Mouse (Mus musculus): Measurements from ENCODE around the gene Swap70. TPM values are rescaled to one million over a fixed set of nuclear protein-coding genes. Genes with fewer than 3 reads are reported as not detected.

The Swap70 gene
- total and polyA plus RNA-seq, 3 experiments = 7.7 to 12.7 (median 12.1) TPM

DNA sequence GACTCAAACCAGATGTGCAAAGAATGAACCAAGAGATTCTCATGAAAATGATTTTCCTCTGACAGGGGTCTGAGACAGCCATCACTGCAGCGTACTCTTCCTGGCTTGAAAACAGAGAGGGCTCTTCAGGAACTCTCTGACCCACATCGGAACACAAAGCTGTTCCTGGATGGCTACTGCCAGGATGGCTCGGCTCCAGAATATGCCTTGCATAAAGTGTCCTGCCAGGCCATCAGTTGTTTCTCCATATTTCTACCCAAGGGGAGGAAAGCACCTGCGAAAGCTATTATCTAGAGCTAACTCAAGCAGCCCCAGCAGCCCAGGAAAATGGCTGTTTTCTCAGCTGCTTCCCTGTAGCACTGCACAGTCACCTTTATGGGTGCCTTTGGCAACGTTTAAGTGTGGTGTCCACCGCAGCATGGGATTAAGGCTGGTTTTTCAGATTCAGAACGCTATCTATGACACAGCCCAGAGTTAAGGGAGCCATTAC, 92.9 kb downstream of the Swap70 start:
- Histone ChIP-seq H3K79me2 (replicated peaks; ENCODE audit: control insufficient read depth, insufficient read depth, low read length) (no peaks in the 10 kb centered on the region), H3K4me3 (no peak overlapping the region), H3K4me1 (ENCODE audit: control insufficient read depth, insufficient read depth, low read length) (no peaks in the 10 kb centered on the region; the same call in 1 of the 2 replicates), H3K27ac (no peak overlapping the region; the same call in 1 of the 2 replicates), H3K27me3 (ENCODE audit: control insufficient read depth, insufficient read depth, low read length) (no peaks in the 10 kb centered on the region), H3K36me3 (ENCODE audit: control insufficient read depth, insufficient read depth, low read length) (no peaks in the 10 kb centered on the region; the same call in 1 of the 2 replicates), H3K9ac (ENCODE audit: low read depth, low read length) (no peak overlapping the region)
- TF ChIP-seq CTCF (IDR thresholded peaks at IDR 0.05) = no peak
- TF ChIP-seq POLR2A (IDR thresholded peaks at IDR 0.05; ENCODE audit: insufficient read depth, low read depth, low read length) = no peak
- no peak for TF ChIP-seq EP300 (IDR thresholded peaks at IDR 0.05; ENCODE audit: insufficient read depth, low read depth, low read length)
- DNase-seq = peak in 1 of 2 experiments; percentile 33
- intact Hi-C loops (cut with DNase I) = no loop called here
- 70% methylated on average over 7 of the region's 7 CpGs for WGBS

DNA sequence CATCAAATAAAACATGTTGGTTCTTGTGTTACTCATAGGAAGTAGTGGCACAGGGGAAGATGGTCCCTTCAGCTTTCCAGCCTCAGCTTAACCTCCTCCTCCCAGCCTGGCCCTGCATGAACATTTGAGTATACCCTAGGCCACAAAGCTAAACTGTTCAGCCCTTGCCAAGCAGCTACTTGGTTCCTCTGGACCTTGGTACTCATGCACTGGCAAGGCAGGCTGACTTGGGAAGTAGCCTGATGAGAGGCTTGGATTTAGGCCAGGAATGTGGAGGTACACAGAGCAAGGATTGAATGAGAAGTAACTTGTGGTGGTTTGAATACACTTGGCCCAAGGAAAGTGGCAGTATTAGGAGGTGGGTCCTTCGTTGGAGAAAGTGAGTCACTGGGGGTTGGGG, 93.8 kb downstream of the Swap70 start:
- no peaks in the 10 kb centered on the region for H3K27me3 ChIP-seq (ENCODE audit: control insufficient read depth, insufficient read depth, low read length)
- WGBS = 100% methylated on average over 1 of the region's 1 CpGs
- no peak overlapping the region for H3K9ac ChIP-seq (ENCODE audit: low read depth, low read length)
- no peaks in the 10 kb centered on the region; the same call in 1 of the 2 replicates for H3K4me1 ChIP-seq (ENCODE audit: control insufficient read depth, insufficient read depth, low read length)
- no peak overlapping the region for H3K27ac ChIP-seq
- H3K79me2 ChIP-seq (replicated peaks; ENCODE audit: control insufficient read depth, insufficient read depth, low read length) = no peaks in the 10 kb centered on the region
- DNase-seq = no peak
- TF ChIP-seq CTCF (IDR thresholded peaks at IDR 0.05) (no peak), EP300 (IDR thresholded peaks at IDR 0.05; ENCODE audit: insufficient read depth, low read depth, low read length) (no peak), POLR2A (IDR thresholded peaks at IDR 0.05; ENCODE audit: insufficient read depth, low read depth, low read length) (no peak)
- no peak overlapping the region for H3K4me3 ChIP-seq
- intact Hi-C loops (cut with DNase I) = no loop called here
- H3K36me3 ChIP-seq (ENCODE audit: control insufficient read depth, insufficient read depth, low read length) = no peaks in the 10 kb centered on the region; the same call in 1 of the 2 replicates

DNA sequence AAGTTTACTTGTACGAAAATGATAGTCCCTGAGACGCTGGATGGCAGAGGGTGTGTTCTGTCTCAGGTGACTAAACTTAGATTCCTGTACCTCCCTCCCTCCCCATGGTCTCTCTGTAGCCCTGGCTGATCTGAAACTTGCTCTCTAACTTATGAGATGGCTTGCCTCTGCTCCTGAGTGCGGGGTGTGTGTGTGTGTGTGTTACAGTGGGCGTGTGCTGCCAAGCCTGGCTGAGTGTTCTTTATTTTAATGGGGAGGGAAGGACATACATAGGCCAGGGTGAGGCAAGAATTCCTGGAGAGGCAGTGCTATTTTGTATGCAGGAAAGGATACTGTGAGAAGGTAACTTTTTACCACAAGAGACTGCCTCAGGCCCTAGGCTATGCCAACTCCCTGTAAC, 95.9 kb downstream of the Swap70 start:
- 95% methylated on average over 4 of the region's 4 CpGs for whole genome bisulfite sequencing
- H3K9ac ChIP-seq (ENCODE audit: low read depth, low read length) = no peak overlapping the region
- no peaks in the 10 kb centered on the region for H3K27me3 ChIP-seq (ENCODE audit: control insufficient read depth, insufficient read depth, low read length)
- no peak for DNase-seq
- no peaks in the 10 kb centered on the region for H3K79me2 ChIP-seq (replicated peaks; ENCODE audit: control insufficient read depth, insufficient read depth, low read length)
- no peak overlapping the region for H3K27ac ChIP-seq
- no peak overlapping the region for H3K4me3 ChIP-seq
- H3K4me1 ChIP-seq (ENCODE audit: control insufficient read depth, insufficient read depth, low read length) = no peaks in the 10 kb centered on the region; the same call in 1 of the 2 replicates
- no peaks in the 10 kb centered on the region; the same call in 1 of the 2 replicates for H3K36me3 ChIP-seq (ENCODE audit: control insufficient read depth, insufficient read depth, low read length)
- no peak for TF ChIP-seq EP300 (IDR thresholded peaks at IDR 0.05; ENCODE audit: insufficient read depth, low read depth, low read length)
- intact Hi-C loops (cut with DNase I) = no loop called here

DNA sequence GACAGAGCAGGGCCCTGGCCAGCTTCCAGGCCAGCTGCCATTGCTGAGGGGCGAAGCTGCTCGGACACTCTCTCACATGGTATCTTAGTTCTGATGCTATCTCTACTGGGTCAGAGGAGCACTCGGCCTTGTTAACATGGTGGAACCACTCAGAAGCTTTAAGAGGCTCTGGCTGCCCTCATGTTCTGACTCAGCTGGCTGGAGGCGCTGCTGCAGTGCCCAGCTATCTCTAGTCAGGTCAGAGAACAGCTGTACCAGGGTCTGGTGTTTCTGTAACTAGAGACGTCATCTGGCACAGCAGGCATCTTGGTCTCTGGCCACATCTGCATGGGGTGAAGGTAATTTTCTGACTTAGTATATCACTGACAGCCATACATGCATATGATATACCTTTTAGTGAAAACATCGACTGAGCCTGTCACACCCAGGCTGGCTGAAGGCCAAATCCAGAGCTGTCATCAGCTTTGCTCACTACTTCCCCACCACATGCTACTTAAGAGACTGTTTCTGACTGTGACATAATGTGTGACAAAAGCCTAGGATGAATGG, 97.5 kb downstream of the Swap70 start:
- H3K36me3 ChIP-seq (ENCODE audit: control insufficient read depth, insufficient read depth, low read length) = no peaks in the 10 kb centered on the region; the same call in 1 of the 2 replicates
- WGBS = 33% methylated on average over 6 of the region's 6 CpGs
- TF ChIP-seq CTCF (IDR thresholded peaks at IDR 0.05) (no peak), EP300 (IDR thresholded peaks at IDR 0.05; ENCODE audit: insufficient read depth, low read depth, low read length) (no peak), POLR2A (IDR thresholded peaks at IDR 0.05; ENCODE audit: insufficient read depth, low read depth, low read length) (no peak)
- H3K4me1 ChIP-seq (ENCODE audit: control insufficient read depth, insufficient read depth, low read length) = no peaks in the 10 kb centered on the region
- no peaks in the 10 kb centered on the region for H3K79me2 ChIP-seq (replicated peaks; ENCODE audit: control insufficient read depth, insufficient read depth, low read length)
- no peak overlapping the region for H3K27ac ChIP-seq
- no peak overlapping the region for H3K9ac ChIP-seq (ENCODE audit: low read depth, low read length)
- peak in 1 of 2 experiments; percentile 39 for DNase-seq
- no peaks in the 10 kb centered on the region for H3K27me3 ChIP-seq (ENCODE audit: control insufficient read depth, insufficient read depth, low read length)
- H3K4me3 ChIP-seq = no peak overlapping the region
- intact Hi-C loops (cut with DNase I) = no loop called here

DNA sequence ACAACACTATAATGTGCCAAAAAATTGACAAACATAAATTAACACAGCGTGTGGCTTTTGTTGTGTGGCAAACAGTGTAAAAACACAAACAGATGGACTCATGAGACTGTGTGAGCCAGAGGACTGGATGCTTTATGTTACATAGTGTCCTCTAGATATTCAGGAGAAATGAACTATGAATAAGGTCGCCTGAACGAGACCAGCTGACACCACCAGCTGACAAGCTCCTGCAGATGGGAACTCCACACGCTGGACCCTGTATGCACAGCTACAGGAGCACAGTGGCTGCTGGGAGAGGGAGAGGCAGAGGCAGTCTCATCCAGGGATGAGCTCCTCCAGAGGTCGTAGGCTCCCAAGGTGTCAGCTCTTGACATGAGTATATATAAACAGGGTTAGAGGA, 99.6 kb downstream of the Swap70 start:
- intact Hi-C loops (cut with DNase I) = no loop called here
- Histone ChIP-seq H3K27me3 (ENCODE audit: control insufficient read depth, insufficient read depth, low read length) (no peaks in the 10 kb centered on the region), H3K79me2 (replicated peaks; ENCODE audit: control insufficient read depth, insufficient read depth, low read length) (no peaks in the 10 kb centered on the region), H3K9ac (ENCODE audit: low read depth, low read length) (no peak overlapping the region), H3K4me3 (no peak overlapping the region), H3K36me3 (ENCODE audit: control insufficient read depth, insufficient read depth, low read length) (peaks cover 7% of the 10 kb centered on the region), H3K4me1 (ENCODE audit: control insufficient read depth, insufficient read depth, low read length) (peaks cover 2% of the 10 kb centered on the region), H3K27ac (no peak overlapping the region)
- TF ChIP-seq POLR2A (IDR thresholded peaks at IDR 0.05; ENCODE audit: insufficient read depth, low read depth, low read length) = no peak
- no peak for TF ChIP-seq CTCF (IDR thresholded peaks at IDR 0.05)
- no peak for TF ChIP-seq EP300 (IDR thresholded peaks at IDR 0.05; ENCODE audit: insufficient read depth, low read depth, low read length)
- WGBS = 90% methylated on average over 5 of the region's 5 CpGs
- no peak for DNase-seq

DNA sequence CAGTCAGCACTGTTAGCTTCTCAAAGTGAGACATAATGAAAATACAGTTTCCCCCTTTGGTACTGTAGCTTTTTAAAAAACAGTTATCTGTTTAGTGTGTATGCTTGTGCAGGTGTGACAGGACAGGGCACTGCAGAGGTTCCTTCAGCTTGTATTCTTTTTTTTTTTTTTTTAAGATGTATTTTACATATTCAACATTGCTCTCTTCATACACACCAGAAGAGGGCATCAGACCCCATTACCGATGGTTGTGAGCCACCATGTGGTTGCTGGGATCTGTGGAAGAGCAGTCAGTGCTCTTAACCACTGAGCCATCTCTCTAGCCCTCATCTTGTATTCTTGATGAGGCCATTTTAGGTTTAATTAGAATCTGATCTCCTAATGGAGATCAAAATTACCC, 103.3 kb downstream of the Swap70 start:
- TF ChIP-seq POLR2A (IDR thresholded peaks at IDR 0.05; ENCODE audit: insufficient read depth, low read depth, low read length) (no peak), EP300 (IDR thresholded peaks at IDR 0.05; ENCODE audit: insufficient read depth, low read depth, low read length) (no peak), CTCF (IDR thresholded peaks at IDR 0.05) (no peak)
- Histone ChIP-seq H3K27ac (peak overlapping the region; percentile 66), H3K79me2 (replicated peaks; ENCODE audit: control insufficient read depth, insufficient read depth, low read length) (no peaks in the 10 kb centered on the region), H3K9ac (ENCODE audit: low read depth, low read length) (no peak overlapping the region), H3K4me3 (no peak overlapping the region), H3K36me3 (ENCODE audit: control insufficient read depth, insufficient read depth, low read length) (peaks cover 17% of the 10 kb centered on the region), H3K27me3 (ENCODE audit: control insufficient read depth, insufficient read depth, low read length) (no peaks in the 10 kb centered on the region), H3K4me1 (ENCODE audit: control insufficient read depth, insufficient read depth, low read length) (peaks cover 4% of the 10 kb centered on the region)
- DNase-seq = no peak
- intact Hi-C loops (cut with DNase I) = no loop called here
- 88% methylated on average over 1 of the region's 1 CpGs for WGBS

All from heart, adult 2 months (tissue).